Mouse (Mus musculus) stomach, postnatal 0 days (tissue): ENCODE results near the gene Upf1.

Experiments used
- CTCF ChIP-seq: IDR thresholded peaks from 2 replicates; pipeline ENCODE4 v1.5.1; 2016; ENCODE audit warnings: antibody characterized with exemption, low read depth, mild to moderate bottlenecking, moderate library complexity
- EP300 ChIP-seq: optimal IDR thresholded peaks from 2 replicates; pipeline ENCODE3; 2016; ENCODE audit warnings: antibody characterized with exemption

GRCm38 (mm10) chr8:70361484-70362032, 8.5 kb upstream of the Upf1 start:
- TF ChIP-seq CTCF (no peak), EP300 (no peak)
